Mouse (Mus musculus): ENCODE data around the gene Dlk2. TPM values are rescaled to one million over a fixed set of nuclear protein-coding genes. Genes with fewer than 3 reads are reported as not detected.

The Dlk2 gene
- polyA plus RNA-seq, 1 experiment: 0.38 TPM

- H3K36me3 ChIP-seq (ENCODE audit: control insufficient read depth, insufficient read depth, low read length): no peaks in the 10 kb centered on the region
- no peak for TF ChIP-seq POLR2A (IDR thresholded peaks at IDR 0.05; ENCODE audit: control insufficient read depth, low read depth, low read length)
- no peak for TF ChIP-seq CTCF (IDR thresholded peaks at IDR 0.05; ENCODE audit: control insufficient read depth, insufficient read depth, insufficient replicate concordance, low read depth, low read length)
- H3K27ac ChIP-seq (ENCODE audit: control insufficient read depth, insufficient read depth, low read depth, low read length): no peak overlapping the region
These were observed 30.2 kb upstream of the Dlk2 start for GRCm38 (mm10) chr17:46266986-46267385.

GRCm38 (mm10) chr17:46267511-46267910, 29.7 kb upstream of the Dlk2 start:
- no peak overlapping the region for H3K4me3 ChIP-seq (ENCODE audit: control insufficient read depth, low read depth, low read length)
- no peak overlapping the region for H3K27ac ChIP-seq (ENCODE audit: control insufficient read depth, insufficient read depth, low read depth, low read length)
- no peaks in the 10 kb centered on the region for H3K27me3 ChIP-seq (ENCODE audit: control insufficient read depth, insufficient read depth, low read length)
- no peaks in the 10 kb centered on the region for H3K36me3 ChIP-seq (ENCODE audit: control insufficient read depth, insufficient read depth, low read length)
- TF ChIP-seq CTCF (IDR thresholded peaks at IDR 0.05; ENCODE audit: control insufficient read depth, insufficient read depth, insufficient replicate concordance, low read depth, low read length): no peak
- no peak for TF ChIP-seq POLR2A (IDR thresholded peaks at IDR 0.05; ENCODE audit: control insufficient read depth, low read depth, low read length)
- no peaks in the 10 kb centered on the region; the same call in 1 of the 2 replicates for H3K4me1 ChIP-seq (ENCODE audit: control insufficient read depth, insufficient read depth, low read length)

More at GRCm38 (mm10) chr17:46266986-46267385, 30.2 kb upstream of the Dlk2 start:
- no peaks in the 10 kb centered on the region; the same call in 1 of the 2 replicates for H3K4me1 ChIP-seq (ENCODE audit: control insufficient read depth, insufficient read depth, low read length)
- H3K4me3 ChIP-seq (ENCODE audit: control insufficient read depth, low read depth, low read length): no peak overlapping the region
- H3K27me3 ChIP-seq (ENCODE audit: control insufficient read depth, insufficient read depth, low read length): no peaks in the 10 kb centered on the region

- Histone ChIP-seq H3K27me3 (ENCODE audit: control insufficient read depth, insufficient read depth, low read length) (no peaks in the 10 kb centered on the region), H3K4me1 (ENCODE audit: control insufficient read depth, insufficient read depth, low read length) (no peaks in the 10 kb centered on the region; the same call in 1 of the 2 replicates), H3K4me3 (ENCODE audit: control insufficient read depth, low read depth, low read length) (no peak overlapping the region), H3K36me3 (ENCODE audit: control insufficient read depth, insufficient read depth, low read length) (no peaks in the 10 kb centered on the region), H3K27ac (ENCODE audit: control insufficient read depth, insufficient read depth, low read depth, low read length) (no peak overlapping the region)
- TF ChIP-seq CTCF (IDR thresholded peaks at IDR 0.05; ENCODE audit: control insufficient read depth, insufficient read depth, insufficient replicate concordance, low read depth, low read length) (no peak), POLR2A (IDR thresholded peaks at IDR 0.05; ENCODE audit: control insufficient read depth, low read depth, low read length) (no peak)
These were observed 29.0 kb upstream of the Dlk2 start for GRCm38 (mm10) chr17:46268026-46268720.

- TF ChIP-seq POLR2A (IDR thresholded peaks at IDR 0.05; ENCODE audit: control insufficient read depth, low read depth, low read length) (no peak), CTCF (IDR thresholded peaks at IDR 0.05; ENCODE audit: control insufficient read depth, insufficient read depth, insufficient replicate concordance, low read depth, low read length) (no peak)
- Histone ChIP-seq H3K4me1 (ENCODE audit: control insufficient read depth, insufficient read depth, low read length) (no peaks in the 10 kb centered on the region; the same call in 1 of the 2 replicates), H3K27me3 (ENCODE audit: control insufficient read depth, insufficient read depth, low read length) (no peaks in the 10 kb centered on the region), H3K4me3 (ENCODE audit: control insufficient read depth, low read depth, low read length) (no peak overlapping the region), H3K36me3 (ENCODE audit: control insufficient read depth, insufficient read depth, low read length) (no peaks in the 10 kb centered on the region), H3K27ac (ENCODE audit: control insufficient read depth, insufficient read depth, low read depth, low read length) (no peak overlapping the region)
These were observed 27.3 kb upstream of the Dlk2 start for GRCm38 (mm10) chr17:46269771-46270534.

GRCm38 (mm10) chr17:46272058-46272457, 25.2 kb upstream of the Dlk2 start:
- Histone ChIP-seq H3K27me3 (ENCODE audit: control insufficient read depth, insufficient read depth, low read length) (no peaks in the 10 kb centered on the region), H3K27ac (ENCODE audit: control insufficient read depth, insufficient read depth, low read depth, low read length) (no peak overlapping the region), H3K4me1 (ENCODE audit: control insufficient read depth, insufficient read depth, low read length) (no peaks in the 10 kb centered on the region; the same call in 1 of the 2 replicates), H3K36me3 (ENCODE audit: control insufficient read depth, insufficient read depth, low read length) (no peaks in the 10 kb centered on the region), H3K4me3 (ENCODE audit: control insufficient read depth, low read depth, low read length) (no peak overlapping the region)
- TF ChIP-seq POLR2A (IDR thresholded peaks at IDR 0.05; ENCODE audit: control insufficient read depth, low read depth, low read length) (no peak), CTCF (IDR thresholded peaks at IDR 0.05; ENCODE audit: control insufficient read depth, insufficient read depth, insufficient replicate concordance, low read depth, low read length) (no peak)

GRCm38 (mm10) chr17:46272675-46273074, 24.5 kb upstream of the Dlk2 start:
- H3K4me3 ChIP-seq (ENCODE audit: control insufficient read depth, low read depth, low read length): peak overlapping the region; percentile 25
- TF ChIP-seq POLR2A (IDR thresholded peaks at IDR 0.05; ENCODE audit: control insufficient read depth, low read depth, low read length) (no peak), CTCF (IDR thresholded peaks at IDR 0.05; ENCODE audit: control insufficient read depth, insufficient read depth, insufficient replicate concordance, low read depth, low read length) (no peak)
- no peak overlapping the region for H3K27ac ChIP-seq (ENCODE audit: control insufficient read depth, insufficient read depth, low read depth, low read length)
- H3K27me3 ChIP-seq (ENCODE audit: control insufficient read depth, insufficient read depth, low read length): no peaks in the 10 kb centered on the region
- no peaks in the 10 kb centered on the region; the same call in 1 of the 2 replicates for H3K4me1 ChIP-seq (ENCODE audit: control insufficient read depth, insufficient read depth, low read length)
- no peaks in the 10 kb centered on the region for H3K36me3 ChIP-seq (ENCODE audit: control insufficient read depth, insufficient read depth, low read length)

- Histone ChIP-seq H3K36me3 (ENCODE audit: control insufficient read depth, insufficient read depth, low read length) (no peaks in the 10 kb centered on the region), H3K4me3 (ENCODE audit: control insufficient read depth, low read depth, low read length) (no peak overlapping the region), H3K27ac (ENCODE audit: control insufficient read depth, insufficient read depth, low read depth, low read length) (no peak overlapping the region), H3K4me1 (ENCODE audit: control insufficient read depth, insufficient read depth, low read length) (no peaks in the 10 kb centered on the region), H3K27me3 (ENCODE audit: control insufficient read depth, insufficient read depth, low read length) (no peaks in the 10 kb centered on the region)
- no peak for TF ChIP-seq CTCF (IDR thresholded peaks at IDR 0.05; ENCODE audit: control insufficient read depth, insufficient read depth, insufficient replicate concordance, low read depth, low read length)
- no peak for TF ChIP-seq POLR2A (IDR thresholded peaks at IDR 0.05; ENCODE audit: control insufficient read depth, low read depth, low read length)
These were observed 23.4 kb upstream of the Dlk2 start for GRCm38 (mm10) chr17:46273803-46274236.

Measured in testis, adult 2 months (tissue).